Mouse (Mus musculus): ENCODE results near the gene Qtrt1. TPM values are rescaled to one million over a fixed set of nuclear protein-coding genes. Genes with fewer than 3 reads are reported as not detected.
A peak's percentile ranks its signal among the peaks of the same experiment; 100 is the strongest.

Qtrt1 gene
- polyA plus RNA-seq, 1 experiment from 2014 or later = 64.5 TPM

DNA sequence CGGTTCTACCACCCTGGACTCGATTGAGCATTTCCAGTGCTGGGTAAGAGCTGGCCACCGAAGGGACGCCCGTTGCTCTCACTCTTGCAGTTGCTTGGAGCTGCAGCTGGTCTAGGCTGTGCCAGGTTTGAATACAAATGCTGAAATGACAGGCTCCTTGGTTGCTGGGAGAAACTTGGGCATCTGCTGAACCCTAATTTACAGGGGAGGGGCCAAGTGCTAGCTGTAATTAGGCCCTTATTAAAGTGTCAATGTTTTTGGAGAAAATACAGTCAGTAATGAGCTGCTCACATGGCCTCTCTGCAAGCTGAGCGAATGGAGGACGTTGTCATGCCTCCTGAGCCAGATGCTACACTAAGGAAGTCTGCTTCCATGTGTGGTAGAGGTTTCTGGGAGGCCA lies 19.1 kb downstream of the Qtrt1 start:
- no peak for ATAC-seq (ENCODE audit: low FRiP score, low TSS enrichment)
- H3K27ac ChIP-seq (ENCODE audit: low read length) = 0 out of 2 replicates have a peak overlapping the region, but pooled peaks have one; percentile 36
- H3K4me1 ChIP-seq (ENCODE audit: insufficient read depth, low read length) = peaks cover 32% of the 10 kb centered on the region
- WGBS = 69% methylated on average over 7 of the region's 7 CpGs
- no peak overlapping the region for H3K4me3 ChIP-seq (ENCODE audit: low read length)
- no peaks in the 10 kb centered on the region for H3K27me3 ChIP-seq (ENCODE audit: insufficient read depth, low read length)
- H3K9ac ChIP-seq (replicated peaks; ENCODE audit: low read length) = no peak overlapping the region
- H3K36me3 ChIP-seq (ENCODE audit: insufficient read depth, low read length) = no peaks in the 10 kb centered on the region
- H3K9me3 ChIP-seq (ENCODE audit: low read length) = no peaks in the 10 kb centered on the region
- H3K4me2 ChIP-seq (replicated peaks; ENCODE audit: low read depth, low read length) = no peak overlapping the region

DNA sequence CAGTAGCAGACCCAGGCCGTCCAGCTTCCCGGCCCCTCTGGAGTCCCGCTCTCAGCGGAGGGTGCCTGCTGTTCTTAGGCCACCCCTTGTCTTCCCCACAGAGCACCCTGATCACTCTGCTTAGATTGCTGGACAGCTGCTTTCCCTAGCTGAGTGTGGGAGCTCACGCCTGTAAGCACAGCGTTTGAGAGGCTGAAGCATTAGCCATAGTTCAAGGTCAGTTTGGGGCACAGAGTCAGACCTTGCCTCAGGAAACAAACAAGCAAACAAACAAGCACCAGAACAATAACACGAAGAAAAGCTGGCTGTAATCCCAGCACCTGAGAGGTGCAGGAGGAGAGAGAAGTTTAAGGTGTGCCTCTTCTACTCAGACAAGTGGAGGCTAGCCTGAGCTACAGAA lies 20.4 kb downstream of the Qtrt1 start:
- Histone ChIP-seq H3K4me1 (ENCODE audit: insufficient read depth, low read length) (peaks cover 22% of the 10 kb centered on the region), H3K4me2 (replicated peaks; ENCODE audit: low read depth, low read length) (no peak overlapping the region), H3K9ac (replicated peaks; ENCODE audit: low read length) (no peak overlapping the region), H3K27ac (ENCODE audit: low read length) (no peak overlapping the region), H3K4me3 (ENCODE audit: low read length) (no peak overlapping the region), H3K9me3 (ENCODE audit: low read length) (no peaks in the 10 kb centered on the region), H3K27me3 (ENCODE audit: insufficient read depth, low read length) (no peaks in the 10 kb centered on the region), H3K36me3 (ENCODE audit: insufficient read depth, low read length) (no peaks in the 10 kb centered on the region)
- no peak for ATAC-seq (ENCODE audit: low FRiP score, low TSS enrichment)
- WGBS = 86% methylated on average over 7 of the region's 7 CpGs

DNA sequence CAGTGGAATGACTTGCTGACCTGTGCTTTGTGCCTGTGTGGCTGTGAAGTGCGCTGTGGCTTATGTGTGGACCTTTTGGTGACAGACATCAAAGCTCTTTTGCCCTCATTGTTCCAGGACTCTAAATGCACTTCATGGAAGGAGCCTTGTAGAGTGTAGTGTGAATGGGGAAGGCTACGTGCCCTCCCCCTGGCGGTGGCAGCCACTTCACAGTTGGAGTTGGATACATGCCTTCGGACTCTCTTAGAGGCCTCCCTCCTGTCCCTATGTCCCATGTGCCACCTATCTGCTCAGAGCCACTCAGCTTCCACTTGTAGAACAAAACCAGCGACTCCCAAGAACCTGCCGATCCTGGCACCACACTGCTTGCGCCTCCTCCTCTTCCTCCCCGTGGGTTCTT lies 22.1 kb downstream of the Qtrt1 start:
- no peak overlapping the region for H3K4me2 ChIP-seq (replicated peaks; ENCODE audit: low read depth, low read length)
- no peak overlapping the region for H3K4me3 ChIP-seq (ENCODE audit: low read length)
- H3K27me3 ChIP-seq (ENCODE audit: insufficient read depth, low read length) = no peaks in the 10 kb centered on the region
- no peak overlapping the region for H3K9ac ChIP-seq (replicated peaks; ENCODE audit: low read length)
- peaks cover 16% of the 10 kb centered on the region for H3K4me1 ChIP-seq (ENCODE audit: insufficient read depth, low read length)
- WGBS = 87% methylated on average over 8 of the region's 8 CpGs
- H3K9me3 ChIP-seq (ENCODE audit: low read length) = no peaks in the 10 kb centered on the region
- H3K27ac ChIP-seq (ENCODE audit: low read length) = no peak overlapping the region
- no peak for ATAC-seq (ENCODE audit: low FRiP score, low TSS enrichment)
- no peaks in the 10 kb centered on the region for H3K36me3 ChIP-seq (ENCODE audit: insufficient read depth, low read length)

DNA sequence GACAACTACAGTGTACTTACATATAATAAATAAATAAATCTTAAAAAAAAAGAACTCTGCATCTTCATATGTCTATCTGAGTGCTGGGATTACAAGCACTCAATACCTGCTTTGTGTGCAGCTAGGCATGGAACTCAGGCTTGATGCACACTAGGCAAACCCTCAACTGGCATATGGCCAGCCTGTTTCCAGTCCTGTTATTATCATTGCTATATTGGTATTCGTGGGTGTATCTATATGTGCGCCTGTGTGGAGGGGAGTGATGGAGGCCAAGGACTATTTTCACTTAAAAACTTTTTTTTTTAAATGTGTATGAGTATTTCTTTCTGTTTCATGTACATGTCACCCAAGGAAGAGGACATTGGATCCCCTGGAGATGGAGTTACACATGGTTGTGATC lies 22.8 kb downstream of the Qtrt1 start:
- WGBS = 95% methylated on average over 2 of the region's 2 CpGs
- no peak for ATAC-seq (ENCODE audit: low FRiP score, low TSS enrichment)
- no peak overlapping the region for H3K4me3 ChIP-seq (ENCODE audit: low read length)

GRCm38 (mm10) chr9:21435777-21436635 lies 24.4 kb downstream of the Qtrt1 start:
- no peaks in the 10 kb centered on the region for H3K9me3 ChIP-seq (ENCODE audit: low read length)
- H3K36me3 ChIP-seq (ENCODE audit: insufficient read depth, low read length) = no peaks in the 10 kb centered on the region
- 75% methylated on average over 7 of the region's 7 CpGs for WGBS
- no peak overlapping the region for H3K4me3 ChIP-seq (ENCODE audit: low read length)
- no peak overlapping the region for H3K9ac ChIP-seq (replicated peaks; ENCODE audit: low read length)
- H3K4me1 ChIP-seq (ENCODE audit: insufficient read depth, low read length) = peaks cover 2% of the 10 kb centered on the region
- no peak overlapping the region for H3K4me2 ChIP-seq (replicated peaks; ENCODE audit: low read depth, low read length)
- no peaks in the 10 kb centered on the region for H3K27me3 ChIP-seq (ENCODE audit: insufficient read depth, low read length)
- no peak for ATAC-seq (ENCODE audit: low FRiP score, low TSS enrichment)
- H3K27ac ChIP-seq (ENCODE audit: low read length) = no peak overlapping the region

More for the DNA sequence above, 22.8 kb downstream of the Qtrt1 start:
- Histone ChIP-seq H3K4me2 (replicated peaks; ENCODE audit: low read depth, low read length) (no peak overlapping the region), H3K4me1 (ENCODE audit: insufficient read depth, low read length) (peaks cover 13% of the 10 kb centered on the region), H3K27me3 (ENCODE audit: insufficient read depth, low read length) (no peaks in the 10 kb centered on the region), H3K9me3 (ENCODE audit: low read length) (no peaks in the 10 kb centered on the region), H3K9ac (replicated peaks; ENCODE audit: low read length) (no peak overlapping the region), H3K36me3 (ENCODE audit: insufficient read depth, low read length) (no peaks in the 10 kb centered on the region), H3K27ac (ENCODE audit: low read length) (no peak overlapping the region)

DNA sequence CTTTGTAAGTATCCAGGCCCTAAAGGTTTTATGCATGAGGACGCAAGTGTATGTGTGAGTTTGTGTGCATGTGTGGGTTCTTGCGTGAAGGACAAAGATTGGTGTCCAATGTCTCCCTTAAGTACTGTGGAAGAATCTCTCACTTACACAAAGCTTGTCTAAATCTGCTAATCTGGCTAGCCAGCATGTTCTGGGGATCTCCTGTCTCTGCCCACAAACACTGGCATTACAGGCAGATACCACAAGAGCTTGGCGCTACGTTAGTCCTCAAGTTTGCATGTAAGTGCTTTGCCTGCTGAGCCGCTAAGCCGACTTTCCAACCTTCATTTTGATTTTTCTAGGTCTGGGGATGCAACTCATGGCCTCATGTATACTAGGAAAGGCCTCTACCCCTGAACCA lies 25.9 kb downstream of the Qtrt1 start:
- Histone ChIP-seq H3K36me3 (ENCODE audit: insufficient read depth, low read length) (no peaks in the 10 kb centered on the region), H3K9me3 (ENCODE audit: low read length) (no peaks in the 10 kb centered on the region), H3K27ac (ENCODE audit: low read length) (no peak overlapping the region), H3K9ac (replicated peaks; ENCODE audit: low read length) (no peak overlapping the region), H3K4me3 (ENCODE audit: low read length) (no peak overlapping the region), H3K4me1 (ENCODE audit: insufficient read depth, low read length) (no peaks in the 10 kb centered on the region; the same call in 1 of the 2 replicates), H3K27me3 (ENCODE audit: insufficient read depth, low read length) (no peaks in the 10 kb centered on the region), H3K4me2 (replicated peaks; ENCODE audit: low read depth, low read length) (no peak overlapping the region)
- ATAC-seq (ENCODE audit: low FRiP score, low TSS enrichment) = no peak
- 97% methylated on average over 6 of the region's 6 CpGs for WGBS

GRCm38 (mm10) chr9:21438219-21438618 lies 26.6 kb downstream of the Qtrt1 start:
- Histone ChIP-seq H3K27me3 (ENCODE audit: insufficient read depth, low read length) (no peaks in the 10 kb centered on the region), H3K4me2 (replicated peaks; ENCODE audit: low read depth, low read length) (no peak overlapping the region), H3K9me3 (ENCODE audit: low read length) (no peaks in the 10 kb centered on the region), H3K27ac (ENCODE audit: low read length) (no peak overlapping the region), H3K36me3 (ENCODE audit: insufficient read depth, low read length) (no peaks in the 10 kb centered on the region), H3K4me3 (ENCODE audit: low read length) (no peak overlapping the region), H3K9ac (replicated peaks; ENCODE audit: low read length) (no peak overlapping the region), H3K4me1 (ENCODE audit: insufficient read depth, low read length) (no peaks in the 10 kb centered on the region; the same call in 1 of the 2 replicates)
- 76% methylated on average over 3 of the region's 3 CpGs for WGBS
- ATAC-seq (ENCODE audit: low FRiP score, low TSS enrichment) = no peak

GRCm38 (mm10) chr9:21439456-21439855 lies 27.8 kb downstream of the Qtrt1 start:
- Histone ChIP-seq H3K4me3 (ENCODE audit: low read length) (no peak overlapping the region), H3K27me3 (ENCODE audit: insufficient read depth, low read length) (no peaks in the 10 kb centered on the region), H3K36me3 (ENCODE audit: insufficient read depth, low read length) (no peaks in the 10 kb centered on the region), H3K4me2 (replicated peaks; ENCODE audit: low read depth, low read length) (no peak overlapping the region), H3K27ac (ENCODE audit: low read length) (no peak overlapping the region), H3K9me3 (ENCODE audit: low read length) (no peaks in the 10 kb centered on the region), H3K4me1 (ENCODE audit: insufficient read depth, low read length) (no peaks in the 10 kb centered on the region; the same call in 1 of the 2 replicates), H3K9ac (replicated peaks; ENCODE audit: low read length) (no peak overlapping the region)
- ATAC-seq (ENCODE audit: low FRiP score, low TSS enrichment) = no peak
- WGBS = 71% methylated on average over 3 of the region's 3 CpGs

DNA sequence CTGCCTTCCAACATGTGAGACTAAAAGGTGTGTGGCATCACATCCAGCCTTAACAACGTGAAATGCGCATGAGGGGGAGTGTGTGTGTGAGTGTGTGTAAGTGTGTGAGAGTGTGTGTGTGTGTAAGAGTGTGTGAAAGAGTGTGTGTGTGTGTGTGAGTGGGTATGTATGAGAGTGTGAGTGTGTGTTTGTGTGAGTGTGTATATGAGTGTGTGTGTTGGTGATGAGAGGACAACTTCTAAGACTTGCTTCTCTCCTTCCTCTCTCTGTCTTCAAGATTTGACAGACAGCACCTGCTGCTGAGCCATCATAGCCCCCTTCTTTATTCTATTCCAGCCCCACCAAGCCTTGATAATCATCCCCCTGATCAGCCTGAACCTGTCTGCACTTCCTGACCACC lies 28.3 kb downstream of the Qtrt1 start:
- H3K36me3 ChIP-seq (ENCODE audit: insufficient read depth, low read length) = 0 out of 2 replicates have a peak, but pooled peaks cover 3% of the 10 kb centered on the region
- H3K4me1 ChIP-seq (ENCODE audit: insufficient read depth, low read length) = no peaks in the 10 kb centered on the region; the same call in 1 of the 2 replicates
- WGBS = 89% methylated on average over 2 of the region's 2 CpGs
- H3K9ac ChIP-seq (replicated peaks; ENCODE audit: low read length) = no peak overlapping the region
- no peak overlapping the region for H3K27ac ChIP-seq (ENCODE audit: low read length)
- no peak overlapping the region for H3K4me2 ChIP-seq (replicated peaks; ENCODE audit: low read depth, low read length)
- no peaks in the 10 kb centered on the region for H3K27me3 ChIP-seq (ENCODE audit: insufficient read depth, low read length)
- H3K9me3 ChIP-seq (ENCODE audit: low read length) = no peaks in the 10 kb centered on the region
- H3K4me3 ChIP-seq (ENCODE audit: low read length) = no peak overlapping the region
- no peak for ATAC-seq (ENCODE audit: low FRiP score, low TSS enrichment)

DNA sequence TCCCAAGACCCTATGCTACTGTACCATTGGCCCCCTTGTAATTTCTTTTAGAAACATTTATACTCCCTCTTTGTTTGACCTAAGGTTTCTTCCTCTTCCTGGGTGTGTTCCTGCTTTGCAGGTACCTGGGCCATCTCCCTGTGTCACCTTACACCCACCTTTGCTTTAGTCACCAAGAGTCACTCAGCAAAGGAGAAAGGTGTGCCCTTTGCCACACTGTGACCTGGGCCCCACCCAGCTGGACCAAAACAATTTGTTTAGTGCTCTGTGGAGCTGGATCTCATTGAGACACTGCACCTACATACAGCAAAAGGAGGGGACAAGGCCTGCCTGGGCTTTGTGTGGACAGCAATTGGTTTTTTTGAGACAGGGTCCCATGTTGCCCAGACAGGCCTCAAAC lies 28.8 kb downstream of the Qtrt1 start:
- H3K4me2 ChIP-seq (replicated peaks; ENCODE audit: low read depth, low read length) = no peak overlapping the region
- no peak for ATAC-seq (ENCODE audit: low FRiP score, low TSS enrichment)
- peaks cover 8% of the 10 kb centered on the region; the same call in 1 of the 2 replicates for H3K36me3 ChIP-seq (ENCODE audit: insufficient read depth, low read length)
- H3K4me1 ChIP-seq (ENCODE audit: insufficient read depth, low read length) = no peaks in the 10 kb centered on the region; the same call in 1 of the 2 replicates
- no peaks in the 10 kb centered on the region for H3K9me3 ChIP-seq (ENCODE audit: low read length)
- no peak overlapping the region for H3K4me3 ChIP-seq (ENCODE audit: low read length)
- no peak overlapping the region for H3K27ac ChIP-seq (ENCODE audit: low read length)
- H3K9ac ChIP-seq (replicated peaks; ENCODE audit: low read length) = no peak overlapping the region
- H3K27me3 ChIP-seq (ENCODE audit: insufficient read depth, low read length) = no peaks in the 10 kb centered on the region

Measured in kidney, embryonic 16.5 days (tissue).